Mouse (Mus musculus): ENCODE results near the gene Ptprd.

Ptprd gene

DNA sequence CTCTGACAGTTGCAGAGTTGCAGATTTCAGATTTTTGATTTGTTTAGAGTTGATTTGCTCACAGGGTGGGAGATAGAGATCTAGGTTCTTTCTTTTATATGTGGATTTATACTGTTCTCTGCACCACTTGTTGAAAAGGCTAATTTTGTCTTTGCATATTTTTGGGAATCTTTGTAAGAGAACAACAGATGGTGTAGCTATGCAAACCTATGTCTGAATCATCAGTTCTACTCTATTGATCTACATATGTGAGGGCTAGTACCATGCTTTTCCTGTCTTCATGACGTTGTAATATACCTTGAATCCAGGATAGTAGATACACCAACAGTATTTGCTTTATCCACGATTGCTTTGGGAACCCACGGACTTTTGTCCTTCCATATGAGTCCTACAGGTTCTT, 1628.7 kb downstream of the Ptprd start:
- no peak for DNase-seq

DNA sequence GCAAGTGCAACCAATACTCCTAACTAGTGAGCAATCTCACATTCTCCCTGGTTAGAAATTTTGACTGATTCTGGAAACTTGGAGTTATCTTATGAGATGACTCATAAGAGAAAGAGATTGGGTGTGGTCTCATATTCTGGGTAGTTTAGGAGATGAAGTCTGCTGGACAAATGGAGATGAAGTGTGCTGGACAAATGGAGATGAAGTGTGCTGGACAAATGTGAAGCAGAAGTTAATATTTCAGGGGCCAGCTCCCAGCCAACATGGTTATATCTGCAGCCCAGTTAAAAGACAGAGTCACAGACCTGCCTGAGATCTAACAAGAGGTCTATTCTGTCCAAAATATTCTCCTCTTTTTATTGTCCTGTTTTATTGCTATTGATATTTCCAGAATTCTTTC, 1645.8 kb downstream of the Ptprd start:
- no peak for DNase-seq

DNA sequence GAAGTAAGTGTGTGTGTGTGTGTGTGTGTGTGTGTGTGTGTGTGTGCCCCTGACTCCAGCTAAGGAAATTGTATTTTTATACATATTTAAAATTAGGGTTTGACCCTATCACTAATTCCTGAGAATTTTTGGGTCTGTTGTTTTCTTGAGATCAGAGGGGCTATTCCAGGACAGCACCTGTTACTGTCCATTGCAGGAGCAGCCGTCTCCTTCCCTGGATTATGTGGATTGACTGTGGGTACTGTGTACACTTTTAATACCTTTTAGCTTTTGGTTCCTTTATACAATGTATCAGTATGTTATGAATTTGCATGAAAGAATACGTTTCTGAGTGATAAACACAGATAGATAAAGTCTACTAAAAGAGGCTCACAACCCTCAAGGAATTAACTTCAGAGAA, 1670.0 kb downstream of the Ptprd start:
- no peak for DNase-seq

DNA sequence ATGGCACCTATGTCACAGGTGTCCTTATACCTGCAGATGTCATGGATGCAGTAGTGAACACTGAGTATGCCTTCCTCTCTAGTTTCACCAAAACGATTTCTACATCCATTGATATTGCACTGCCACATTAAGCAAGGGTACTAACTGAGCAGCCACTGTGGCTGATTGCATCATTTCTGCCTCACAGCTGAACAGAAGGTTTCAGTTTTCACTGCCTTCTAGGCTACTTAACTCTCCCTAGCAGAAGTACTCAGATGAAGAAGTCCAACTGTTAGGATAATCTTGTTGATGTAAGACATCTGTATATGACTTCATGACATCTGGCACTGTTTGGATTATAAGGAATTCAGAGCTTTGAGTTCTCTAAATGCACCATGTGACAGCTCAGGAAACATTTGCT, 1678.8 kb downstream of the Ptprd start:
- DNase-seq: no peak

DNA sequence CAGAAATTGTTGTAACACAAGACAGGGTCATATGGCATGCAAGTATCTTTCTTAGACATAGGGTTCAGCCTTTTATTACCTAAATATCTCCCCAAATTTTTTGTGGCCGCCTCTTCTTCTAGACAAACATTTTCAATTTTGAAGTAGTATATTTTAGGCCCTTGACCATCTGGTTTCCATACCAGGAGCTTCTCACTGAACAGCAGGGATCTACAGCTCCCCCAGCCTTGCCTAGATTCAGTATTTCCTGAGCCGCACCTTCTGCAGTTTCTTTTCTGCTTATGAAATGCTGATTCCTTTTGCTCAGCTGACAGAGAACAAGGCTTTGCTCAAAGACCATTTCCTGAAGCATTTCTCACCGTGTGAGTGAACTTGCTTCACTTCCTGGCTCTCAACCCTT, 1686.5 kb downstream of the Ptprd start:
- no peak for DNase-seq

DNA sequence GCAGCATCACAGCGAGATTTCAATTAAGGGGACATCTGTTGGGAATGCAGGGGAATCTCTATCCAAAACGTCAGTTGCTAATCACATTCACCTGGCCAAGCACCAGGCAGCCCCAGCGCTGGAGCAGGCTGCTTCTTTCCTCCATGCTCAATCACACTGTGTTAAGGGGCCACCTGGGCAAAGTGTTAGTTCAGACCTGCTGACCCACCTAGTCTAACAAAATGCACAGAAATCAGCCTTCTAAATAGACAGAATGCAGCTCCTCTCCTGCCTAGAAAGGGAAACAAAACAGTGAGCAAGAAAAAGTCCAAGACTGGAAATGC, 1708.5 kb downstream of the Ptprd start:
- no peak for DNase-seq

DNA sequence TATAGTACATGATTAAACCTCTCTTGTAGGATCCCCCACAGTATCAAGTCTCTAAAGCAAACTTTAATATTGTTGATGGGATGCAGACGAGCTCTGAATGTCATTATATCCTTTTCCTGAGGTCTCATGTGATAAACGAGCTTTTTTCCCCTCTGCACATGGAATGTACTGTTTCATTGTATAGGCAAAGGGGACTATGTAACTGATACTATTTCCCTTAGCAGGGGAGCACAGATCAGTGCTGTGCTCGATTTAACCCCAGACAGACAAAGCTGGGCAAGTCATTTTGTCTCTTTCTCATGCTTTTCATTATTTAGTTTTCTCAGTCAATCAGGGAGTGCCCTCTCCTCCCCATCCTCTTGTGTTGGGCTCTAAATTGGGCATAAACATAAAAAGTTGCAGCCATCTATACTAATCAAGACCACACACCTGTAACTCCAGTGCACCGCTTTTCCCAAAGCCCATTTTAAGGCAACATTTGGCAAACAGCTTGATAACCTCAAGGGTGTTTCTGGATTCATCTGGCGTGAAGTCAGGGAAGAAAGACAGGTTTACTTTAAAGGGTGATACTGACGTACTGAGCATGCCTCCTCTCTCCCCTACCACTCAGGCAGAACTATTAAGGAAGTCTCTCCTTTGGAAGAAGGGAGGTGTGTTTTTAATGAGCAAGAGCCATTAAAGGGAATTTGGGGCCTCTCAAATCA, 1709.0 kb downstream of the Ptprd start:
- no peak for DNase-seq

DNA sequence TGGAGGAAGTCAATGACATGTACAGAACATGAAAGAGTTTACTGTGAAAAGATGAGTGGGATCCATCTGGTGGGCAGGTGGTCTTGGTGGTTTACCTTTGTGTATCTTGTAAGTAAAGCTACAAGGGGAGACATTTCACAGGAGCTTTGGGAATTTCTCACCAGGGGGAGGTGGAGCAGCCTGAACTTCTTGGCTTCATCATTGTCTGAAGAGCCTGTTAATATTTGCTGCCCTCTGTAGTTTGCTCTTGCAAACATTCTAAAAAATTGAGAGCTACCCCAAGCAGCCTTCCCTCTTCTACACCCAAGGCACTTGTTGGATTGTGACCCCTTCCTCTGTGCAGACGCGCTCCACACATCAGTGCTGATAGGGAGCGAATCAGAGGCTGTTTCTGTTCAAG, 1725.9 kb downstream of the Ptprd start:
- DNase-seq: no peak

DNA sequence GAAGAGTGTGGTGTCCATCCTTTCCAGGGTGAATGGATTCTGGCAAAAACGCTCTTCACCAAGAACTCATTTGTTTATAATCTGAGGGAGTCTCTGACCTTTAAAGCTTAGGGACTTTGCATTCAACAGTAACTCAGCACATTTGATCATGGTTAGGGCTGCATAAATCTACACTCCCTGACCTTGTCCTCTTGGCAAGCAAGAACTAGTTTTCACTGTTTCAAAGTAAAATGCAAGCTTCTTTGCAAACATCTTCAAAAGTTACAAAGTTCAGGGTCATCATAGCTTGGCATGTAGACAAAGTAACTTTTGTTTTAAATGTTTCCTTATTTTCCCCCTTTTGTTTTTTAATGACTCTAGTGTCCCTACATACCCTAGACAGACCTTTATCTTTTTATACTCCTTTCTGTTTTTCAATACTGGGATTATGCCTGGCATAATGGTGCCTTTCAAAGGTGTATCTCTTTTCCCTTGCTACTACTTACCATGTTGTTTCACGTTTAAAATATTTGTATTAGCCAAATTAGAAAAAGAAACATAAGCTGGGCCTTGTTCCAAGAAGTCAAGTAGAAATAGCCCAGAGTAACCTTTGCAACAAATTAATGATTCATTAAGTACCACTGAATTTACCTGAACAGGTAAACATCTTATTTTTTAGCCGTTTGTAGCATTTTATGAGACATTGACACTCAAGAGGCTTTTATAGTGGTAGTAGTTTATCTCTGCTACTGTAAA, 1743.2 kb downstream of the Ptprd start:
- no peak for DNase-seq

DNA sequence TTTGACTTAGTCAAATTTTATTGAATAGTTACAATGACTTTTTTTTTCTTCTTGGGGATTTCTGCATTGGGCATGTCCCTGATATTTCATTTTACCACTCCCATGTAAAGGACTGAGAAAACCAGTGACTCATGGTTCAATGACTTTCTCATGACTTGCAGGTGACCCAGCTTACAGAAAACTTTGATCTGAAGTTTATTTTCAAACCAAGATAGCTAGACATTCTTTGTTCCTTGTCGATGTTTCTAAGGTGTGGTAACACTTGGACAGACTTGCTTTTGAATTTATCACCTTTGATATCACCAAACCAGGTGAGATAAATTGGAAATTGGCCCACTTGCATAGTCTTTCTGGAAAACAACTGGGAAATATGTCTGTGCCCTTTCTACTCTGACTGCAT, 1747.1 kb downstream of the Ptprd start:
- DNase-seq: no peak

DNA sequence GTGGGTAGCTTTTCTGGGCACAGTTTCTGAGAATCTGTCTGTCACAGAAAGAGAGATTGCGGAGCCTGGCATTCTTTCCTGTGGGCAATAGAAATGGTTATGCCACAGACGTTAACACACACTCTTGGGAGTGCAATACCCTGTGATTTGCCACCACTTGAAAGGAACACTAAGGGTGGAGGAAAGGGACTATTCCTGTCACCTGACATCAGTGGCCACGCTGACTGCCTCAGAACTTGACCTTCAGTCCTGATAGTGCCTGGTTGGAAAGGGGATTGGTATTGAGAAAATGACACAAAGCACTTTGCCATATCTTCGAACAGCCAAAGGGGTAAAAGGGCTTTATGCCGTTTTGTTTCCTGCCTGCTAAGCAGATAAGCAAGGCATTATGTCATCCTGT, 1750.4 kb downstream of the Ptprd start:
- DNase-seq: no peak

DNA sequence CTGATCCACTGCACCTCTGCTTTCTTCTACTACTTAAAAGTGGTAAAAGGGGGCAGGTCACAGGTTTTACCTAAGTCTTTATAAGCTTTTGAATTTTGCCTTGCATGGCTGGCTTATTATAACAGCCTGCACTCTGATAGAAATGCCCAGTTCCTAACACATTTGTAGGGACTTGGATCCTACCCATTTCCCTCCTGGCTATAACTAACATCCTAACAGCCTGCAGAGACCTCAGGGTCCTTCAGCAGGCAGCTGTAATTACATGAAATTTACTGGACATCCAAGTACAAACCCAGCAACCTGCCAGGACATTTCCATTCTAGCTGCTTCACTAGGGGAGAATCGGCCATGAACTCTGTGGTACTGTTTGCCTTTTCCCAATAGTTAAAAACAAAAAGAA, 1751.2 kb downstream of the Ptprd start:
- no peak for DNase-seq

DNA sequence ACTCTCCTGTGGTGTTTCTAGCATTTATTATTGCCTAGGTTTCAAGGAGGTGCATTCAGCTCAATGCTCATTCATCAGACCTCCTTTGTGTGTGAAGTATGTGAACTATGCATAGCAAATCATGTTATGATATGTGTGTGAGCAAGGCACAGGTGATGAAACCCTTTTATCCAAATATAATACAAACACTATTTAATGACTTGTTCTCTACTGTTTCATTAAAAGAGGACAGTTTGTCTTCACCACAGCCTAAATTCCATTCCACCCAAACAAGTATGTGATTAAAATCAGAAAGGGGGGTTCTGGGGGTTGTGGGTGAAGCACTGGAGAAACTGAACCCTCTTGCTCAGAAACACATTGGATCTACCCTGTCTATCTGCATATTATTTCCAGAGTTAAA, 1752.1 kb downstream of the Ptprd start:
- DNase-seq: no peak

DNA sequence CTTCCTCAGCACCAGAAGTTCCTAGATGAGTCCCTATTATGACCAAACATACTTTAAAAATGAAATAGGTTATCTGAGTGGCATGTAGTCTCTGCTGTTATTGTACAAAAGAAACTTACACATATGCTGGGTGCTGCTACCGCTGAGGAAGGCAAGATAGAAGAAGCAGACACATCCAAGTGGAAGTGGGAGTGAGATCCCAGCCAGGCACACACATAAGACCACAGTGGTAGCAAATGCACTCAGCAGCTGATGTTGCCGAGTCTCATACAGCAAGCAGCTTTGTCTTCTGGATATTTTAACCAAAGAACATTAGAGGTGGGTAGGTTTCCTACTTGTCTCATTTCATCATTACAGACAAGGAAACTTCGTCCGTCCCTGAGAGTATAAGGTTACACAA, 1759.5 kb downstream of the Ptprd start:
- no peak for DNase-seq

DNA sequence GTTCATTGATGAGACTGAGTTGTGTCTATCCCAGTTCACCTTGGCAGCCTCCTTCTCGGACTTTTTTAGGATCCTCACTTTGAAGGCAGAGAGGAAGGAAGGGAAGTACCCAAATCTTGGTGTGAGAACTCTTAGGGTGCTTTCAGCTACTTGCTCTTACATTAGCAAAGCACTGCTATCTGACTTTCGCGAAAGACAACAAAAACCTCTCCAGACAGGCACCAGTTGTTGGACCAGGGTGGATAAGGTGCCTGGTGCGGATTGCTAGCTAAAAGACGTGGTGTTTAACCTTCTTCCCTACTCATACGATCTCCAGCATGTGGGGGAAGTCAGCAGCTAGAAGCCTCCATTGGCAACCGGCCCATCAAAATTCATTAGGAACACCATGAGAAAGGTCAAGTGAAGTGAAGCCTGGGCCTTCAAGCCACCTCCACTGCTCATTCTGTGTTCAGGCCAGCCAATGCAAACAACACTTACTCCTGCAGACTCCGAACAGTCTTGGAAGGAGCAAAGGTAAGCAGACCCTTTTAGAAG, 1760.7 kb downstream of the Ptprd start:
- no peak for DNase-seq

DNA sequence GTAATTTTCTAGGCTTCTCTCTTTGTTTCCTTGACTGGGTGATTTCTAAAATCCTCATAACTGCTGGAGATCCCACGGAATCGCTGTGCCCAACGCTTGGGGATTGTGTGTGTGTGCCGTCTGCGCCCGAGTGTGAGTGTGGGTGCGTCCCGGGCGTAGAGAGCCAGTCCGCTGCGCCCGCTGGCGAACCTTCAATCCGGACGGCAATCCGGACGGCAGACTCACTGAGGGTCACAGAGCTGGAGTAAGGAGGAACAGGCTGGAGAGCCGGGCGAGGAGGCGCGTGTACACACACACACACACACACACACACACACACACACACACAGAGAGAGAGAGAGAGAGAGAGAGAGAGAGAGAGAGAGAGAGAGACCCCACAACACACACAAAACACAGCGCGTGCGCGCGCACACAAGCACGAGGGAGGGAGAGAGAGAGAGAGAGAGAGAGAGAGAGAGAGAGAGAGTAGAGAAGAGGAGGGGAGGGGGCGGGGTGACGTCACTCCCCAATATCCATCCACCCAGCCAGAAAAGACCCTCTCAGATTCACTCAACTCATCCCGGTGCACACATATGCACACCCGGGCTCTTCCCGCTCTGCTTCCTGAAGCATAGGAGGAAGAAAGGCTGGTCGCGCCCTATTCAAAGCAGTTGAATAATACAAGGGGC, 1761.3 kb downstream of the Ptprd start:
- DNase-seq: no peak

DNA sequence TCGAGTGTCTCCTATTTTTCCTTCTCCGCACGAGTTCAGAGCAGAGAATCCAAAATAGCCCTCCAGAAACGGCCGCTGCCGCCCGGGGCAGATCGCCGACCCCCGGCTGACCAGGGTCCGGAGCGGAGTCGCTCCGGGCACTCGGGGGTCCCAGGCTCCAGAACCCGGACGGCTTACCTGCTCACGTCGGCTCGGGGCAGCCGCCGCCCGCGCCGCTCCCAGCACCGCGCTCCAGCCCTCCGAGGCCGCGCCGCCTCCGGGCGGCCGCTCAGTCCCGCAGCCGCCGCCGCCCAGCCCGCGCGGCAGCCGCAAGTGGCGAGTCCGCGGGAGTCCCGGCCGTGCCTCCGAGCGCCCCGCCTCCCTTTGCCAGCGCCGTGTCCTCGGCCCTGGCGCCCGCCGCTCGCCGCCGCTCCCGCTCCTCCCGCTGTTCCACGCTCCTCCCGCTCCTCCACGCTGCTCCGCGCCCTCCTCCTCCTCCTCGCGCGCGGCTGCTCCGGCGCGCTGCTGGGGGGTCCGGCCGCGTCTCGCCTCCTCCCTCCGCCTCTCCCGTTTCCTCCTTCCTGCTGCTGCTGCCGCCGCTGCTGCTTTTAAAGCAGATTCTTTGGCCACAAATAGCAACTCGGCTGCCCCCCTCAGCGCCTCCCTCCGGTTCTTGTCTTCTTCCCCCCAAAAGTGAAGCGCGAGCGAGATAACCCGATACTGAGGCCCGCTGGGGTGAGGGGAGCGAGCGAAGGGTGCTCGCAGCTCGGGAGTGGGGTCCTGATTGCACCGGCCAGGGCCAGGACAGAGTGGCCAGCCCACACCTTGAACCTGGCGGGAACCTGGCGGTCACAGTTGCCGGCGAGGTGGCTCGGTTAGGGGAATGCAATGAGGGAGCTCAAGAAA, 1762.1 kb downstream of the Ptprd start:
- DNase-seq: peak; percentile 16

DNA sequence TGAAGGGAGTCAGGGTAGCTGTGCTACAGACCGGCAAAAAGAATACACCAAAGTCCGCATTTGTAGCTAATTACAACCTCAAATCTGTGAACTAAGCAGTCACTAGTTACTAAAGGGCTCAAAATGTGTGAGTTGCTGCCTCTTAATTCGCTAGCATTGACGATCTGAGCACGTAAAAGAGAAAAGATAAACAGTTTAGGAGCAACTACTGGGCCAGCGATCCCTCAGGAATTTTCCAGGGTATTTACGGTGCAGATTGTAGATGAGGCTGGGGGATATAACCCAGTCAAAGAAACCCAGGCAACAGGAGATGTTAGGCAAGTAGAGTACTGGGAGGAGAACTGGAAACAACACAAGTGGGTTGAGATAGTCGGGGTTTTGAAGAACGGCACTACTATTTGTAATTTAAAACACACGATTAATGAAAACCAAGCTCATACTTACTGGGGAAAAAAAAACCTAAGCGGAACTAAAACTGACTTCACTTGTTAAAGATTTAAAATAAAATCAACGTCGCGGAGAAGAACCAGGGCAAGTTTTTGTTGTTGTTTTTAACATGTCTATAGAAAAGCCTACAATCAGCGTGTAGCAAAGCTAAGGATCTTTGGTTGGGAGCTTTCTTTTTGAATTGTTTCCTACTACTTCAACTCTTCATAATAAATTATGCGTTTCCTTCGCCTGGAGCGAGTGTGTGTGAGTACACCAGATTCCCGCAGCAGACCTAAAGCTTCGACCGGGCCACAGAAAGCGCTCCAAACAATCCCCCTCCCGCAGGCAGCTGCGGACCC, 1762.9 kb downstream of the Ptprd start:
- no peak for DNase-seq

DNA sequence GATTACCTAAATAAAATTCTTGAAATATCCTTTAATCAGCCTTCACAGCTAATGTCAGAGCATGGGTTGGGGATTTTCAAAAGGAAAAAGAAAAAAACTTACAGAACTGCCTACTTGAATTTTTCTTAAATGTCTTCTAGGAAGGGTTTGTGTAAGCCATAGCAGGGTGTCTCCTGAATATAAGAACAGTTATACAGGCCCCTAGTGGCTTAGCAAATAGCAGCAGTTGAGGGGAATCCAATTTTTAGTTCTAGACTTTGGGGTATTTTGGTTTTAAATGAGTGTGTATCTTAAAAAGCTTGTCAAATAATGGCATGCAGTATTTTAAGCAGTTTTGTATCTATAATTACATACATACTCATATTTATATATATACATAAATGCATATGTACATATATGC, 1764.4 kb downstream of the Ptprd start:
- no peak for DNase-seq

DNA sequence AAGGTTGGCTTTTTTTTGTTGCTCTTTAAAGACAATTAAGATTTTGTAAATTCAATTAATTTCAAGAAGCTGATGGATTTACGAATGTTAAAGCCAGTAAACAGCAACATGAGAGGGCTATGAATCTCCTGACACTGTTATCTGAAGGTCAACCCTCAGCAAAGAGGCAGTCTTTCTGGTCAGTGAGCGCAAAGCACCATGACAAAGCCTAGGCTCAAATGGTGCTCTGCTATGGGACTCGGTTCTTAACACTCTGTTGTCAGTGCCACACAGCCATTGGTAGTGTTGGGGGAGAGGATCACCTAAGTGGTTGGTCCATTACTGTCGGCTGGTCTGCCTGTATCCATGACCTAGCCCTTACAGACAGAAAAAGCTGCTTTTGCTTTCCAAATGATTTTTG, 1767.0 kb downstream of the Ptprd start:
- DNase-seq: no peak

DNA sequence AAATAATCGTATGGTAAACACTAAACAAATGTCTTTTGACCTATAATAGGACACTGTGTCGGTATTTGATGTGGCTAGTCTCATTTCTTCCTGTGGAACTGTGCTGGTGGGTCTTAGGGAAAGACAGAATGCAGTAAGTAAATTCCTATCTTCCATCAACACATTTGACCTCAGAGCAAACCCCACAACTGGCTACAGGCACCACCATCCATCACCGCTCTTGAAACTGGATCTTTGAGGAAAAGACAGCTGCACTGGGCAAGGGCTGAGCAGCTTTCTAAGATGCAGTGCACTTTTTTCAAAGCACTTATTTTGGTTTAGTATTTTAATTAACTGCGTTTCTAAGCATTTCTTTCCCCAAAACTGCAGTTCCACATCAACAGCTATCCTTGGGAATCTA, 1768.2 kb downstream of the Ptprd start:
- DNase-seq: no peak

DNA sequence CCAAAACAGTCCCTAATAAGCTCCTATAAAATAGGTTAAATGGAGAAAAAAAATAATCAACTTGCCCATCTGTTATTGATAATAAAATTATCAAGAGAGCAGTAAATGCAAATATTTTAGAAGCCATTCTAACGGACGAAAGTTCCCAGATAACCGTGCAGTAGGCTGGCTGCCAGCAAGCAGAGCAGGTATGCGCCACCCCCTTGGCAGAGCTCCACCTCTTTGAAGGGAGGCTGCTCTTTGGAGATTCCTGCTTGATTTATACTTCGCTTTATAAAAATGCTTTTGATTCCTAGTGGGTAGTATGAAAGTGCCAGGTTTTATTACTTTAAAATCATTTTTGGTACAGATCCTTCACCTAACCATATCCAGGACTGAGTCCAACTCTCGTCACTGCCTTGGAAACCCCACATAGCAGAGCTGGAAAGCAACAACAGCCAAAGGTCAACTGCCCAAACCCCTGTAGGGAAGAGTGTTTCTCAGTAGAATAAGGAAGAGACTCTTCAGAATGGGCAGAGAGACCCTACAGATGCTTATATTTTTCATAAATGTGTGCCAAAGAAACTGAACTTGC, 1770.9 kb downstream of the Ptprd start:
- no peak for DNase-seq
